Mouse (Mus musculus): ENCODE measurements around the gene Zfp64. TPM values are rescaled to one million over a fixed set of nuclear protein-coding genes. Genes with fewer than 3 reads are reported as not detected.
A peak's percentile ranks its signal among the peaks of the same experiment; 100 is the strongest.

Zfp64 gene
- polyA plus RNA-seq, 1 experiment from 2014 or later, result 39.0 TPM

- Histone ChIP-seq H3K9ac (ENCODE audit: low read depth, low read length) (no peak overlapping the region), H3K36me3 (ENCODE audit: control insufficient read depth, insufficient read depth, low read length) (no peaks in the 10 kb centered on the region), H3K27me3 (replicated peaks; ENCODE audit: control insufficient read depth, insufficient read depth, low read length) (no peaks in the 10 kb centered on the region), H3K4me3 (ENCODE audit: low read depth, low read length) (no peak overlapping the region), H3K4me1 (ENCODE audit: control insufficient read depth, insufficient read depth, low read length) (peaks cover 15% of the 10 kb centered on the region; the same call in 1 of the 2 replicates), H3K9me3 (ENCODE audit: control insufficient read depth, low read length) (no peaks in the 10 kb centered on the region), H3K27ac (replicated peaks; ENCODE audit: low read depth, low read length) (no peak overlapping the region), H3K4me2 (ENCODE audit: low read depth, low read length) (no peak overlapping the region)
- no peak for ATAC-seq (ENCODE audit: low read depth)
- DNase-seq (ENCODE audit: low spot score), result no peak
- 84% methylated on average over 10 of the region's 10 CpGs for WGBS
Observed at GRCm38 (mm10) chr2:168876631-168877030, 78.8 kb downstream of the Zfp64 start.

GRCm38 (mm10) chr2:168874498-168874897, 80.9 kb downstream of the Zfp64 start:
- no peak for DNase-seq (ENCODE audit: low spot score)
- no peak overlapping the region for H3K4me2 ChIP-seq (ENCODE audit: low read depth, low read length)
- no peaks in the 10 kb centered on the region for H3K36me3 ChIP-seq (ENCODE audit: control insufficient read depth, insufficient read depth, low read length)
- no peaks in the 10 kb centered on the region for H3K27me3 ChIP-seq (replicated peaks; ENCODE audit: control insufficient read depth, insufficient read depth, low read length)
- WGBS, result 73% methylated on average over 6 of the region's 6 CpGs
- no peak overlapping the region for H3K9ac ChIP-seq (ENCODE audit: low read depth, low read length)
- H3K4me1 ChIP-seq (ENCODE audit: control insufficient read depth, insufficient read depth, low read length), result peaks cover 15% of the 10 kb centered on the region; the same call in 1 of the 2 replicates
- no peak overlapping the region for H3K4me3 ChIP-seq (ENCODE audit: low read depth, low read length)
- ATAC-seq (ENCODE audit: low read depth), result no peak
- H3K27ac ChIP-seq (replicated peaks; ENCODE audit: low read depth, low read length), result no peak overlapping the region
- no peaks in the 10 kb centered on the region for H3K9me3 ChIP-seq (ENCODE audit: control insufficient read depth, low read length)

- no peaks in the 10 kb centered on the region for H3K9me3 ChIP-seq (ENCODE audit: control insufficient read depth, low read length)
- ATAC-seq (ENCODE audit: low read depth), result peak; percentile 48
- peak overlapping the region; percentile 74; the same call in 1 of the 2 replicates for H3K27ac ChIP-seq (replicated peaks; ENCODE audit: low read depth, low read length)
- H3K27me3 ChIP-seq (replicated peaks; ENCODE audit: control insufficient read depth, insufficient read depth, low read length), result no peaks in the 10 kb centered on the region
- peak overlapping the region; percentile 10 for H3K4me3 ChIP-seq (ENCODE audit: low read depth, low read length)
- peak; percentile 64 for DNase-seq (ENCODE audit: low spot score)
- H3K4me1 ChIP-seq (ENCODE audit: control insufficient read depth, insufficient read depth, low read length), result peaks cover 15% of the 10 kb centered on the region; the same call in 1 of the 2 replicates
- H3K4me2 ChIP-seq (ENCODE audit: low read depth, low read length), result peak overlapping the region; percentile 48
- H3K9ac ChIP-seq (ENCODE audit: low read depth, low read length), result no peak overlapping the region; the same call in 1 of the 2 replicates
- H3K36me3 ChIP-seq (ENCODE audit: control insufficient read depth, insufficient read depth, low read length), result no peaks in the 10 kb centered on the region
- 11% methylated on average over 22 of the region's 22 CpGs for WGBS
Observed at GRCm38 (mm10) chr2:168871767-168872511, 83.4 kb downstream of the Zfp64 start.

GRCm38 (mm10) chr2:168870480-168870879, 84.9 kb downstream of the Zfp64 start:
- Histone ChIP-seq H3K4me2 (ENCODE audit: low read depth, low read length) (no peak overlapping the region), H3K36me3 (ENCODE audit: control insufficient read depth, insufficient read depth, low read length) (no peaks in the 10 kb centered on the region), H3K27me3 (replicated peaks; ENCODE audit: control insufficient read depth, insufficient read depth, low read length) (no peaks in the 10 kb centered on the region), H3K9ac (ENCODE audit: low read depth, low read length) (no peak overlapping the region), H3K4me1 (ENCODE audit: control insufficient read depth, insufficient read depth, low read length) (peaks cover 15% of the 10 kb centered on the region; the same call in 1 of the 2 replicates), H3K4me3 (ENCODE audit: low read depth, low read length) (no peak overlapping the region), H3K27ac (replicated peaks; ENCODE audit: low read depth, low read length) (no peak overlapping the region), H3K9me3 (ENCODE audit: control insufficient read depth, low read length) (no peaks in the 10 kb centered on the region)
- WGBS, result 61% methylated on average over 4 of the region's 4 CpGs
- DNase-seq (ENCODE audit: low spot score), result no peak
- no peak for ATAC-seq (ENCODE audit: low read depth)

- no peak overlapping the region for H3K4me3 ChIP-seq (ENCODE audit: low read depth, low read length)
- no peak for DNase-seq (ENCODE audit: low spot score)
- no peaks in the 10 kb centered on the region for H3K27me3 ChIP-seq (replicated peaks; ENCODE audit: control insufficient read depth, insufficient read depth, low read length)
- H3K9me3 ChIP-seq (ENCODE audit: control insufficient read depth, low read length), result no peaks in the 10 kb centered on the region
- no peak overlapping the region for H3K9ac ChIP-seq (ENCODE audit: low read depth, low read length)
- ATAC-seq (ENCODE audit: low read depth), result no peak
- no peak overlapping the region for H3K27ac ChIP-seq (replicated peaks; ENCODE audit: low read depth, low read length)
- H3K4me2 ChIP-seq (ENCODE audit: low read depth, low read length), result no peak overlapping the region
- 81% methylated on average over 8 of the region's 8 CpGs for WGBS
- peaks cover 2% of the 10 kb centered on the region; the same call in 1 of the 2 replicates for H3K4me1 ChIP-seq (ENCODE audit: control insufficient read depth, insufficient read depth, low read length)
- no peaks in the 10 kb centered on the region for H3K36me3 ChIP-seq (ENCODE audit: control insufficient read depth, insufficient read depth, low read length)
Observed at GRCm38 (mm10) chr2:168866942-168867341, 88.4 kb downstream of the Zfp64 start.

- WGBS, result 66% methylated on average over 10 of the region's 10 CpGs
- H3K4me2 ChIP-seq (ENCODE audit: low read depth, low read length), result no peak overlapping the region
- no peak overlapping the region for H3K4me3 ChIP-seq (ENCODE audit: low read depth, low read length)
- H3K4me1 ChIP-seq (ENCODE audit: control insufficient read depth, insufficient read depth, low read length), result no peaks in the 10 kb centered on the region
- no peak overlapping the region for H3K9ac ChIP-seq (ENCODE audit: low read depth, low read length)
- no peaks in the 10 kb centered on the region for H3K27me3 ChIP-seq (replicated peaks; ENCODE audit: control insufficient read depth, insufficient read depth, low read length)
- ATAC-seq (ENCODE audit: low read depth) (no peak), DNase-seq (ENCODE audit: low spot score) (no peak)
- no peaks in the 10 kb centered on the region for H3K36me3 ChIP-seq (ENCODE audit: control insufficient read depth, insufficient read depth, low read length)
- no peak overlapping the region for H3K27ac ChIP-seq (replicated peaks; ENCODE audit: low read depth, low read length)
- no peaks in the 10 kb centered on the region for H3K9me3 ChIP-seq (ENCODE audit: control insufficient read depth, low read length)
Observed at GRCm38 (mm10) chr2:168866436-168866835, 89.0 kb downstream of the Zfp64 start.

GRCm38 (mm10) chr2:168864905-168865304, 90.5 kb downstream of the Zfp64 start:
- 81% methylated on average over 5 of the region's 5 CpGs for WGBS
- Histone ChIP-seq H3K36me3 (ENCODE audit: control insufficient read depth, insufficient read depth, low read length) (no peaks in the 10 kb centered on the region), H3K4me1 (ENCODE audit: control insufficient read depth, insufficient read depth, low read length) (no peaks in the 10 kb centered on the region), H3K4me2 (ENCODE audit: low read depth, low read length) (no peak overlapping the region), H3K27me3 (replicated peaks; ENCODE audit: control insufficient read depth, insufficient read depth, low read length) (no peaks in the 10 kb centered on the region), H3K4me3 (ENCODE audit: low read depth, low read length) (no peak overlapping the region), H3K27ac (replicated peaks; ENCODE audit: low read depth, low read length) (no peak overlapping the region), H3K9ac (ENCODE audit: low read depth, low read length) (no peak overlapping the region), H3K9me3 (ENCODE audit: control insufficient read depth, low read length) (no peaks in the 10 kb centered on the region)
- ATAC-seq (ENCODE audit: low read depth), result no peak
- no peak for DNase-seq (ENCODE audit: low spot score)

GRCm38 (mm10) chr2:168862694-168863093, 92.7 kb downstream of the Zfp64 start:
- Histone ChIP-seq H3K27ac (replicated peaks; ENCODE audit: low read depth, low read length) (no peak overlapping the region), H3K9me3 (ENCODE audit: control insufficient read depth, low read length) (no peaks in the 10 kb centered on the region), H3K36me3 (ENCODE audit: control insufficient read depth, insufficient read depth, low read length) (no peaks in the 10 kb centered on the region), H3K27me3 (replicated peaks; ENCODE audit: control insufficient read depth, insufficient read depth, low read length) (no peaks in the 10 kb centered on the region), H3K4me3 (ENCODE audit: low read depth, low read length) (no peak overlapping the region), H3K9ac (ENCODE audit: low read depth, low read length) (no peak overlapping the region), H3K4me2 (ENCODE audit: low read depth, low read length) (no peak overlapping the region), H3K4me1 (ENCODE audit: control insufficient read depth, insufficient read depth, low read length) (no peaks in the 10 kb centered on the region)
- ATAC-seq (ENCODE audit: low read depth) (no peak), DNase-seq (ENCODE audit: low spot score) (no peak)
- WGBS, result 38% methylated on average over 4 of the region's 4 CpGs
